Mouse (Mus musculus) right cerebral cortex, postnatal 10 days (tissue): ENCODE results near the gene Sostdc1.
A peak's percentile ranks its signal among the peaks of the same experiment; 100 is the strongest.

Experiments
- DNase-seq, 2 experiments: peaks; one replicate each; pipeline ENCODE4 v3.0.0; 2021; ENCODE audit warnings: low spot score in 2 of 2

Gene Sostdc1

GRCm38 (mm10) chr12:36313916-36314315 lies at the start of gene Sostdc1:
TSS of gene Sostdc1 (plus strand) at chr12:36314139.
- no peak for DNase-seq

DNA sequence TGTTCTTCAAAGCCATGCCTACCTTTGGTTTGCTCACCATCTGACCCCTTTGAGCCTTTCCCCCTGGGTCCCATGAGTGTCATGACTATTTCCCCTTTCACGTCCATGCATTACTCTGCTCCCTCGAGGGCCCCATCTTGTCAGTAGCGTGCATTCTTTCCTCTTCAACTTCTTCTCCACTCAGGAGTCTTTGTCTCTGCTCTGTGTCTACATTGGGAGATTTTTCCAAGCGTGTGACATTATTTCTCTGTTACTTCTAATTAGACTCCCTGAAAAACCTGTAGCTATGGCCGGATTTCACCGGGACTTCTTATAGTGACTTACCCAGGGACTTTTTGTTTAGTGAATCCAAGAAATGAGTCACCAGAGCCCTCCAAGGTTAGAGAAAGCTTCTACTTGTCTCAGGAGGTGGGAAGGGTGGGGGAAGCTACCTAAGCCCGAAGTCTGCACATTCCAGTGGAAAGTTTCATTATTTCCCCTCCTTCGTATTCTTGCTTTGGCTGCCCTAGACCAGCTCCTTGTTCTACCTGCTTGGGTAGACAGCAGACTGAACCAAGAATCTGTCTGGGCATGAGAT lies 46.2 kb upstream of the Sostdc1 start:
- DNase-seq = no peak

DNA sequence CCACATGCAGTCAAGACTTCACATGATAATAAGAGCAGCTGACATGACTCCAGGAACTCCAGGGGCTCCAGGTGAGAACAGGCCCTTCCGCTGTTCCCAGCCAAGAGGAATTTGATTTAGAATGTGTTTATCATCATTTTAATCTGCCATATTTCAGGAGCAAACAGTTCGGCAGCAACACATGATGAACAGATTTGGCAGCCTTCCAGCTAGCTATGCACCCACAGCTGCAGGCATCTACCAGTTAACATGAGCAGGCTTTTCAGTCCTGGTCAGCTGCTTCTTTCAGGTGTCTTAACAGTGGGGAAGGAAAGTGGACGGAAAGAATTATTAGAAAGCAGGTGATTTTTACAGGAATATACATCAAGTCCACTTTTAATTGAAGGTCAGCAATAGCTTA lies 39.1 kb upstream of the Sostdc1 start:
- peak in 1 of 2 experiments; percentile 27 for DNase-seq

- no peak for DNase-seq
Observed at GRCm38 (mm10) chr12:36289634-36290033, 24.3 kb upstream of the Sostdc1 start.

- DNase-seq = no peak
Observed at GRCm38 (mm10) chr12:36290465-36290864, 23.5 kb upstream of the Sostdc1 start.

GRCm38 (mm10) chr12:36291346-36291745 lies 22.6 kb upstream of the Sostdc1 start:
- DNase-seq = no peak

GRCm38 (mm10) chr12:36302326-36302725 lies 11.6 kb upstream of the Sostdc1 start:
- DNase-seq = peak; percentile 31 to 50

- no peak for DNase-seq
Observed at GRCm38 (mm10) chr12:36302905-36303642, 10.9 kb upstream of the Sostdc1 start.

DNA sequence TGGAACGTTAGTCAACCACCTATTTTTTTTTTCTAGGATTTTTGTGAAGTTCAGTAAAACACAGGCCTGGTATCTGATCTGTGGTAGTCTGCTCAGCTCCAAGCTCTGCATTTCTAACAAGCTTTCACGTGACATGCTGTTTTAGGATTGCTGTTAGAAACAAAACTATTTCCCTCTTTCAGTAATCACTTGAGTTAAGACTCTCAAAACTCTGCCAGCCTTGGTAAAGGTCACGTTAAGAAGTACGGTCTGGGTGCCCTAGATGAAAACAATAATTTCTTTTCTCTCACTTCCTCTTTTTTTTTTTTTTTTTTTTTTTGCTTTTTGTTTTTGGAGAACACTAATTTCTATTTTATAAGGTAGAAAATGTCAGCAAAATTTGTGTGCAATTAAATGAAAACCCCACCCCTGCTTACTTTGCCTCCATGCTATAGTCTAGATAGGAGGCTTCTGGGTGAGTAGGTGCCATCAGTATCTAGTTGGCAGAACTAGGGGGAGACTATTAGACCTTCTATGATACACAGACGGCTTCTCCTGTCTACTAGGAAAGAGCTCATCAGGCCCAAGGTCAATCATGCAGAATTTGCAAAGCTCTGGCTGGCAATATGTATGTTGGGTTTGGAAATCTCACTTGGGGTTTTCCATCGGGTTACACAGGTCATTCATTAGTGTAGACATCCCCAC lies 5.1 kb upstream of the Sostdc1 start:
- no peak for DNase-seq

DNA sequence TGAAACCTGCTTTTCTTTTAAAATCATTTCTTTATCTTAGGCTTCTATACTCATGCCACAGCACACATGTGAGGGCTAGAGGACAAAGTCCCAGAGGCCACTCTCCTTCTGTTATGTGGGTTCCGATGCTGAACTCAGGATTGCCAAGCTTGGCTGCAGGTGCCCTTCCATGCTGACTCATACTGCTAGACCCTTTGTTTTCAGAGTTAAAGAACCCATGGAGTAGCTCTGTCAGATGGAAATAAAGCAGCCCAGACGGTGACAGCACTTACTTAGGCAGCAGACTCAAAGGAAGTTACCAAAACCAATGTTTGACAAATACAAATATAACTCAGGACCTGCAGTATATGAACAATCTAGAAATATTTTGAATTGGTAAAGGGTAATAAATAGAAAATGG lies 924 bp upstream of the Sostdc1 start:
- DNase-seq = no peak

DNA sequence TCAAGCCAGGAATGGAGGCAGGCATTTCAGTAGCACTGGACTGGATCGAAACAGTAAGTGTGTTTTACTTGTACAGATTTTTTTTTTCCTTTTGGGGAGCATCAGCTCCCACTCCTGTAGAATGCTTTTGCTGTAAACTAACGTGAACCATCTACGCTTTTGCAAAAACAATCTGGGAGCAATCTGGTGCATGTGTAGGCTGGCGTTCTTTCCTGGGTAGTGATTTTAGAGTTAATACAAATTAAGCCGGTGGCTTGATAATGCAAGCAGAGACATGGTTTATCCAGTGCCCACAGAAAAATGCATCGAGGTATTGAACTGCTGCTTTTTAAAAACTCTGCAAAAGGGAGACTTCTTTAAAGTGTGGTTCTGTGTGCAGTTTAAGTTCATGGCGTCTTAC lies 507 bp downstream of the Sostdc1 start:
- no peak for DNase-seq

DNA sequence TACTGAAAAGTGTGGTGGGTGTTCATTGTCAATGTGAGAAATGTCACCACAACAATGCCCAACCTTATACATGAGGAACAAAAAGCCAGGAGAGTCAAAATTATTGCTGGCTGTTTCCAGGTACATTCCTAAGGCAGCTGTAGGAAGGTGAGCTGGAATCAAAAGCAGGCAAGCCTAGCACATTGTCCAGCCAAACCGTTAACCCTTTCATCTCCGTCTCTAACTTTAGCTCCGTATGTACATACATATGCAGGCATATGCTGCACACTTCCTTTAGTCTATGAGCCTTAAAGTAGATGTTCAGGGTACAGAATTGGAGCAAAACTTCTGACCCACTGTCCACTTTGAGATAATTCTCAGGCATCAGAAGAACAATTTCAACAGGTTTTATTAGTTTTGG lies 1.6 kb downstream of the Sostdc1 start:
- DNase-seq = no peak

GRCm38 (mm10) chr12:36316056-36316455 lies 2.1 kb downstream of the Sostdc1 start:
- no peak for DNase-seq

- peak; percentile 51 to 56 for DNase-seq
Observed at GRCm38 (mm10) chr12:36317036-36317819, 3.3 kb downstream of the Sostdc1 start.

DNA sequence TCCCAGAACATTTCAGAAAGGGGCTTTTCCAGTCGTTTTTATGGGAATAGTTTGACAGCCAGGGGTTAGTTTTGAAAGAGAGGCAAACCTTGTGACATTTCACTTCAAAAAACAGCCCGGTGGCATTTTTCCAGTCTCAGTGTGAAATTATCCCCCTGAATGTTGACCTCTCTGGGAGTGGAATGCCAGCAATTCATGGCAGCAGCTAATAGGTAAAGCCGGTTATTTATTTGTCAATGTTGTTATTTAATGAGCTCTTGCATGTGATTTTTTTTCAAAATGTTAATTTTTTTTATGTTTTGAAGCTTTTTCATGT lies 3.8 kb downstream of the Sostdc1 start:
- DNase-seq = no peak

DNA sequence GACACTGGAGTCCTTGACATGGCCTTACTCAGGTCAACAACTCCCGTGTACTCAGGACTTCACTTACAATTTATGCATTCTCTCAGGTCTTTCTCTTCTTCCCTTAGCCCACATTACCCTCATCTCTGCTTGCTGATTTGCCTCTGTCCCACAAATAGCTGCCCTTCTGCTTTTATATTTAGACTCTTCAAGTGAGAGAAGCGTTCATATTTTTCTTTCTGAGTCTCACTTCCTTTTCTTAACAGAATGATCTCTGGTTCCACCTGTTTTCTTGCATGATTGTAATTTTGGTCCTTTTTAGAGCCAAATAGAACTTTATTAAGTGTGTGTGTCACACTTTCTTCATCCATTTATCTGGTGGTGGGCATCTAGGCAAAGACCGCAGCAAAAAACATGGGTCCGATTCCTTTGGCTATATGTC lies 12.2 kb downstream of the Sostdc1 start:
- no peak for DNase-seq

GRCm38 (mm10) chr12:36332676-36333075 lies 18.7 kb downstream of the Sostdc1 start:
- no peak for DNase-seq

DNA sequence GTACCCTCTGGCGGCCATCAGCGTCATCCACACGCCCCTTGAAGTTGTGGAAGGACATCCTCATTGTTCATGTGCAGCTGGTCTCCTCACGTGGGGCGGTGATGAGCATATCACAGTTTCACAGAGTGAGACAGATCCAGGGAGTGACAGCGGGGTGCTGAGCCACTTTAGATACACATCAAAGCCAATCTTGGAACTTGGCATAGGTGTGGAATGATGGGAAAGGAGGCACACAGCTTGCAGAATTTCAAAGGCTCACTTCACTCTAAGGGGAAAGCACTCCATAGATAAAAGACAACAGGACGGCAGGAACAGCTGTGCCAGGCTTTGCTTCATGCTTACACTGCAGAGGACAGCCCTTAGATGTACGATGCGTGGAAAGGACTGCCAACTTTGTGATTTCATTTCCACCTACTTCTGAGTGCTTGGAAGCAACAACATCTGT lies 19.9 kb downstream of the Sostdc1 start:
- DNase-seq = peak in 1 of 2 experiments; percentile 21

GRCm38 (mm10) chr12:36344131-36344530 lies 30.2 kb downstream of the Sostdc1 start:
- no peak for DNase-seq

- no peak for DNase-seq
Observed at GRCm38 (mm10) chr12:36360064-36360463, 46.1 kb downstream of the Sostdc1 start.

GRCm38 (mm10) chr12:36360693-36361092 lies 46.8 kb downstream of the Sostdc1 start:
- DNase-seq = no peak

DNA sequence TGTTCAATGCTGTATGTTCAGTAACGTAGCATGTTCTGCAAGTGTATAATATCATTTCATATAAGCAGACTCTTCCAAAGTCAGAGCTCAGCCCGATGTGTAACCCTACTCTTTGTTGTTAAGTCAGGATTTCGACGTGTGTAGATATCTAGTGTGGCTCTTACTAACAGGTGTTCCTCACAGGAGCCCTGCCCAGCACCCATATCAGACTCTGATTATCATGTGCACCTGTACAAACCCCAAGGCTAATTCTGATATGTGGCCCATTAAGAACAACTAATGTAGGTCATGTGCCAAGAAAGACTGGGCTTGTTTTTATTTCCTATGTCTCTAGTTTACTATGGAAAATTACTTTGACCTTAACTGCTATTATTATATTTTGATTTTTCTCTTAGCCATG lies 50.1 kb downstream of the Sostdc1 start:
- DNase-seq = no peak
